Mouse (Mus musculus) midbrain, embryonic 16.5 days (tissue): ENCODE data around the gene Dmkn. TPM values are rescaled to one million over a fixed set of nuclear protein-coding genes. Genes with fewer than 3 reads are reported as not detected.
A peak's percentile ranks its signal among the peaks of the same experiment; 100 is the strongest.

Experiments used
- ATAC-seq: fragments of 200-750 bp; cut with Nextera tagmentation; 2 replicates; pipeline ENCODE4 v1.8.0; 2017; ENCODE audit warnings: moderate TSS enrichment
- H3K27ac ChIP-seq: fragments of 300-500 bp; sonication (generic); 2 replicates; pipeline ENCODE4 v1.5.1; 2014; ENCODE audit warnings: mild to moderate bottlenecking, low read length, mixed read lengths
- H3K27me3 ChIP-seq: fragments of 300-500 bp; sonication (generic); 2 replicates; pipeline ENCODE4 v1.6.1; 2014; ENCODE audit warnings: low read depth, low read length, mixed read lengths; ENCODE audit not compliant: control insufficient read depth, insufficient read depth
- H3K36me3 ChIP-seq: fragments of 300-500 bp; sonication (generic); 2 replicates; pipeline ENCODE4 v1.6.1; 2014; ENCODE audit warnings: mild to moderate bottlenecking, low read length, moderate library complexity, mixed read lengths; ENCODE audit not compliant: control insufficient read depth, insufficient read depth
- H3K4me1 ChIP-seq: fragments of 300-500 bp; sonication (generic); 2 replicates; pipeline ENCODE4 v1.6.1; 2014; ENCODE audit warnings: mild to moderate bottlenecking, low read length, mixed read lengths; ENCODE audit not compliant: control insufficient read depth, insufficient read depth
- H3K4me2 ChIP-seq: fragments of 300-500 bp; sonication (generic); 2 replicates; pipeline ENCODE4 v1.6.1; 2014; ENCODE audit warnings: mild to moderate bottlenecking, low read length, mixed read lengths
- H3K4me3 ChIP-seq: fragments of 300-500 bp; sonication (generic); 2 replicates; pipeline ENCODE4 v1.5.1; 2014; ENCODE audit warnings: low read depth, mild to moderate bottlenecking, low read length, moderate library complexity, mixed read lengths
- H3K9ac ChIP-seq: fragments of 300-500 bp; sonication (generic); 2 replicates; pipeline ENCODE4 v1.6.1; 2014; ENCODE audit warnings: low read depth, low read length, mixed read lengths
- H3K9me3 ChIP-seq: fragments of 300-500 bp; sonication (generic); replicated peaks from 2 replicates; pipeline ENCODE4 v1.6.1; 2014; ENCODE audit warnings: mild to moderate bottlenecking, low read length, mixed read lengths; ENCODE audit not compliant: control insufficient read depth, poor library complexity, severe bottlenecking
- WGBS: fragments of 180-500 bp; shearing (Covaris S2); extraction: QIAGEN DNeasy Blood & Tissue Kit; methylation state at CpG from one replicate; pipeline ENCODE4 v1.1.7; 2014; 5-methylcytosine and 5-hydroxymethylcytosine counted together
- polyA plus RNA-seq: library from polyadenylated mRNA; unstranded; fragments of >200 nt; fragmentation: Nextera tagmentation; extraction: Ambion mirVana; gene quantifications from 2 replicates; pipeline ENCODE4 v1.2.1, GENCODE M21; 2015

Dmkn gene
- 2.8 and 3.6 TPM in 2 replicates for polyA plus RNA-seq

DNA sequence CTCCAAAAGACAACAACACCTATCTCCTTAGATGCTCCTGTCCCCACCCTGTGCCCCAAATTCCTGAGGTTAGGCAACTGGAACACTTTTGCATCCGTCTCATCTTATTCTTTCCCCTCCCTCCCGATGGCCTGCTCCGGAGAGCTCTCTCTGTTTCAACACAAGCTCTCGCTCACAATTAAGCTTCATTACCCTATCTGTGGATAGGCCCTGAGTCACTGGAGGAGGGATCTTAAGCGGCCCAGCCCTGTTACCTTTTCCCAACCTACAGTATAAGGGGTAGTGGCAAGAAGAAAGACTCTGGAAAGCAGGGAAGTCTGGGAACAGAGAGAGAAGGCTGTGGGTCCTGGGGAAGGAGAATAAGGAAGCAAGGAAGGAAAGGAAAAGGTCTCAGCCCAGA is at the start of gene Dmkn:
Gene Dmkn, plus strand, starts transcription at position 301 of the 400 bp plus-strand sequence.
- Histone ChIP-seq H3K4me2 (no peak within 1 kb of the TSS), H3K9me3 (no peaks in the 10 kb centered on the region), H3K4me3 (no peak within 1 kb of the TSS), H3K4me1 (no peaks in the 10 kb centered on the region), H3K9ac (no peak within 1 kb of the TSS), H3K36me3 (no peaks in the 10 kb centered on the region), H3K27ac (no peak within 1 kb of the TSS), H3K27me3 (0 out of 2 replicates have a peak, but pooled peaks cover 1% of the 10 kb centered on the region)
- ATAC-seq: no peak
- WGBS: 45% methylated on average over 5 of the region's 5 CpGs

GRCm38 (mm10) chr7:30717006-30717715 is 46.4 kb upstream of the Dmkn start:
- H3K9ac ChIP-seq: peak overlapping the region; percentile 56; the same call in 1 of the 2 replicates
- 3% methylated on average over 43 of the region's 43 CpGs for WGBS

DNA sequence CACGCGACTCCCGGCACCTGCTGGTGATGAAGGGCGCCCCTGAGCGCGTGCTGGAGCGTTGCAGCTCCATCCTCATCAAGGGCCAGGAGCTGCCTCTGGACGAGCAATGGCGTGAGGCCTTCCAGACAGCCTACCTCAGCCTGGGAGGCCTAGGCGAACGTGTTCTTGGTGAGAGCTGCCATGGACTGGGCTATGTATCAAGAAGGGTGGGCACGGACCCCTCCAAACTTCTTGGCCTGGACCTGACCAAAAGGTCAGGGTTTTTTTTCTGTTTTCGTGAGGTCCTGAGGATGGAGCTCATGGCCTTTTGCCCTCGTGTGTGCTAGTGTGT is 45.9 kb upstream of the Dmkn start:
- 7% methylated on average over 14 of the region's 14 CpGs for WGBS
- H3K9ac ChIP-seq: peak overlapping the region; percentile 56; the same call in 1 of the 2 replicates
- peak; percentile 64 for ATAC-seq

More at GRCm38 (mm10) chr7:30717006-30717715, 46.4 kb upstream of the Dmkn start:
- H3K27ac ChIP-seq: no peak overlapping the region
- H3K36me3 ChIP-seq: no peaks in the 10 kb centered on the region
- peak overlapping the region; percentile 38 for H3K4me3 ChIP-seq
- no peaks in the 10 kb centered on the region for H3K9me3 ChIP-seq
- peaks cover 7% of the 10 kb centered on the region; the same call in 1 of the 2 replicates for H3K4me1 ChIP-seq
- peak; percentile 93 for ATAC-seq
- H3K27me3 ChIP-seq: peaks cover 22% of the 10 kb centered on the region
- peak overlapping the region; percentile 55 for H3K4me2 ChIP-seq

DNA sequence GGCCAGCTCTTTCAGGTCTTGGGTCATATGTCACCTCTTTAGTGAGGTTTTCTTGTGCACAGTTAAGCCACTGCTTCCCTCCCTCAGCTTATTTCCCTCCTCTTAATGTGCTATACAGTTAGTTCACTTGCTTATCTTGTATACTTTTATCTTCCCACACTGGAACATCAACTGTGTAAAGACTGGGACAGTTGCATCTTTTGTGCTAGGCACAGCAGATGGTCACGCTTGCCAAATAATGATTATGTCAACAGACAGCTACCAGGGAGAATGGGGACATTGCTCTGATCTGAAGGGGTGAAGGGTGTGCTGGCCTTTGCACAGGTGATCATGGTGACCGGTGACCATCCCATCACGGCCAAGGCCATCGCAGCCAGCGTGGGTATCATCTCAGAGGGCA is 43.9 kb upstream of the Dmkn start:
- Histone ChIP-seq H3K27me3 (peaks cover 22% of the 10 kb centered on the region), H3K27ac (no peak overlapping the region), H3K4me3 (no peak overlapping the region), H3K9me3 (no peaks in the 10 kb centered on the region), H3K4me2 (no peak overlapping the region), H3K4me1 (peaks cover 7% of the 10 kb centered on the region; the same call in 1 of the 2 replicates), H3K36me3 (no peaks in the 10 kb centered on the region), H3K9ac (no peak overlapping the region)
- 95% methylated on average over 5 of the region's 5 CpGs for WGBS
- no peak for ATAC-seq

More for the DNA sequence above, 45.9 kb upstream of the Dmkn start:
- Histone ChIP-seq H3K4me3 (peak overlapping the region; percentile 38), H3K27ac (no peak overlapping the region), H3K4me1 (peaks cover 7% of the 10 kb centered on the region; the same call in 1 of the 2 replicates), H3K4me2 (peak overlapping the region; percentile 55), H3K27me3 (peaks cover 22% of the 10 kb centered on the region), H3K36me3 (no peaks in the 10 kb centered on the region), H3K9me3 (no peaks in the 10 kb centered on the region)

DNA sequence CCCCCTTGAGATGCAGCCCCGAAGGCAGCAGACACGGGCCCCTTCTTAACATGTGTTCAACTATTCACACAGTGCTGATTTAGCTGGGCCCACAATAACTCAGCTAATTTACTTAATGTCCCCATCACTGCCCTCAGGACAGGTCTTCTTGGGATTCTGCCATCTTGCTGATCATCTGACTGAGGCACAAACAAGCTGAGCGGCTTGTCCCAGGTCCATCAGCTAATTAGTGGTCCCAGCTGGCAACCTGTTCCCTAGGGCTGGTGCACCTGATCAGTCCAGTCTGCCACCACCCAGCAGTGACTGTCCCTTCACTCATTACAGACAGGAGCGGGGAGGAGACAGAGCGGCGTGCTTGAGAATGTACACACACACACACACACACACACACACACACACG is 42.3 kb upstream of the Dmkn start:
- no peak overlapping the region for H3K9ac ChIP-seq
- WGBS: 63% methylated on average over 7 of the region's 7 CpGs
- H3K27ac ChIP-seq: no peak overlapping the region
- no peaks in the 10 kb centered on the region; the same call in 1 of the 2 replicates for H3K36me3 ChIP-seq
- no peak overlapping the region for H3K4me3 ChIP-seq
- H3K4me2 ChIP-seq: no peak overlapping the region
- peaks cover 9% of the 10 kb centered on the region for H3K27me3 ChIP-seq
- H3K4me1 ChIP-seq: peaks cover 7% of the 10 kb centered on the region; the same call in 1 of the 2 replicates
- H3K9me3 ChIP-seq: no peaks in the 10 kb centered on the region
- ATAC-seq: no peak

- ATAC-seq: no peak
- peaks cover 3% of the 10 kb centered on the region for H3K36me3 ChIP-seq
- H3K4me2 ChIP-seq: no peak overlapping the region
- H3K27me3 ChIP-seq: no peaks in the 10 kb centered on the region; the same call in 1 of the 2 replicates
- WGBS: 74% methylated on average over 6 of the region's 6 CpGs
- H3K4me3 ChIP-seq: no peak overlapping the region
- no peak overlapping the region for H3K9ac ChIP-seq
- H3K9me3 ChIP-seq: no peaks in the 10 kb centered on the region
- H3K27ac ChIP-seq: no peak overlapping the region
- H3K4me1 ChIP-seq: peaks cover 7% of the 10 kb centered on the region
Measured at GRCm38 (mm10) chr7:30723274-30723953, 40.1 kb upstream of the Dmkn start.

- 89% methylated on average over 6 of the region's 6 CpGs for WGBS
- H3K4me3 ChIP-seq: peak overlapping the region; percentile 69
- no peak overlapping the region for H3K27ac ChIP-seq
- no peaks in the 10 kb centered on the region for H3K9me3 ChIP-seq
- peaks cover 5% of the 10 kb centered on the region for H3K36me3 ChIP-seq
- peaks cover 21% of the 10 kb centered on the region for H3K4me1 ChIP-seq
- no peaks in the 10 kb centered on the region for H3K27me3 ChIP-seq
- no peak for ATAC-seq
- no peak overlapping the region for H3K9ac ChIP-seq
- H3K4me2 ChIP-seq: peak overlapping the region; percentile 71
Measured at GRCm38 (mm10) chr7:30728214-30728613, 35.3 kb upstream of the Dmkn start.

- peak overlapping the region; percentile 87 for H3K9ac ChIP-seq
- peak overlapping the region; percentile 69 for H3K4me3 ChIP-seq
- peak overlapping the region; percentile 71 for H3K4me2 ChIP-seq
- ATAC-seq: peak; percentile 47
- WGBS: 7% methylated on average over 26 of the region's 26 CpGs
- peaks cover 5% of the 10 kb centered on the region for H3K36me3 ChIP-seq
- no peaks in the 10 kb centered on the region for H3K27me3 ChIP-seq
- H3K4me1 ChIP-seq: peaks cover 21% of the 10 kb centered on the region
- H3K27ac ChIP-seq: peak overlapping the region; percentile 93
- no peaks in the 10 kb centered on the region for H3K9me3 ChIP-seq
Measured at GRCm38 (mm10) chr7:30728739-30729395, 34.7 kb upstream of the Dmkn start.
